Mouse (Mus musculus): ENCODE measurements around the gene Ucp2. TPM values are rescaled to one million over a fixed set of nuclear protein-coding genes. Genes with fewer than 3 reads are reported as not detected.

Gene Ucp2
- polyA plus RNA-seq, 1 experiment from 2014 or later = 78.6 TPM

DNA sequence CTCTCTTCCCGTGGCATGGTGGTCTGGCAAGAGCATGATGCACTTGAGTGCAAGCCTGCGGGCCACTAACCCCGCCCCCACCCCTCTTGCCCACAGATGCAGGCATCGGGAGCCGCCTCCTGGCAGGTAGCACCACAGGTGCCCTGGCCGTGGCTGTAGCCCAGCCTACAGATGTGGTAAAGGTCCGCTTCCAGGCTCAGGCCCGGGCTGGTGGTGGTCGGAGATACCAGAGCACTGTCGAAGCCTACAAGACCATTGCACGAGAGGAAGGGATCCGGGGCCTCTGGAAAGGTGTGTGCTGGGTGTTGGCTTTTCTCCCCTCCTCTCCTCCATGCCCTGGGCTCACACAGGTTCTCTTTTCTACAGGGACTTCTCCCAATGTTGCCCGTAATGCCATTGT lies 4.8 kb downstream of the Ucp2 start:
- Histone ChIP-seq H3K9ac (no peak overlapping the region), H3K4me2 (no peak overlapping the region), H3K27me3 (peaks cover 9% of the 10 kb centered on the region; the same call in 1 of the 2 replicates), H3K4me3 (no peak overlapping the region), H3K36me3 (peaks cover 8% of the 10 kb centered on the region), H3K4me1 (replicated peaks) (peaks cover 40% of the 10 kb centered on the region), H3K9me3 (no peaks in the 10 kb centered on the region), H3K27ac (no peak overlapping the region)
- no peak for ATAC-seq (ENCODE audit: low FRiP score)
- WGBS = 93% methylated on average over 13 of the region's 13 CpGs

- H3K4me1 ChIP-seq (replicated peaks) = peaks cover 26% of the 10 kb centered on the region
- H3K4me2 ChIP-seq = no peak overlapping the region
- H3K4me3 ChIP-seq = no peak overlapping the region
- no peak overlapping the region for H3K27ac ChIP-seq
- H3K27me3 ChIP-seq = no peaks in the 10 kb centered on the region
- H3K9ac ChIP-seq = no peak overlapping the region
- ATAC-seq (ENCODE audit: low FRiP score) = no peak
- H3K36me3 ChIP-seq = peaks cover 8% of the 10 kb centered on the region
- H3K9me3 ChIP-seq = no peaks in the 10 kb centered on the region
These were observed 6.3 kb downstream of the Ucp2 start for GRCm38 (mm10) chr7:100499465-100499864.

GRCm38 (mm10) chr7:100500276-100500977 lies 7.3 kb downstream of the Ucp2 start:
- no peaks in the 10 kb centered on the region for H3K9me3 ChIP-seq
- H3K4me3 ChIP-seq = no peak overlapping the region
- no peak overlapping the region for H3K4me2 ChIP-seq
- WGBS = 69% methylated on average over 16 of the region's 16 CpGs
- H3K9ac ChIP-seq = no peak overlapping the region
- H3K36me3 ChIP-seq = peaks cover 8% of the 10 kb centered on the region
- H3K4me1 ChIP-seq (replicated peaks) = peaks cover 16% of the 10 kb centered on the region
- H3K27ac ChIP-seq = no peak overlapping the region
- no peak for ATAC-seq (ENCODE audit: low FRiP score)
- H3K27me3 ChIP-seq = no peaks in the 10 kb centered on the region

- H3K36me3 ChIP-seq = peaks cover 8% of the 10 kb centered on the region
- H3K9me3 ChIP-seq = no peaks in the 10 kb centered on the region
- no peak overlapping the region for H3K9ac ChIP-seq
- H3K4me1 ChIP-seq (replicated peaks) = peaks cover 8% of the 10 kb centered on the region
- no peaks in the 10 kb centered on the region for H3K27me3 ChIP-seq
- no peak overlapping the region for H3K4me3 ChIP-seq
- no peak overlapping the region for H3K27ac ChIP-seq
- no peak overlapping the region for H3K4me2 ChIP-seq
- ATAC-seq (ENCODE audit: low FRiP score) = no peak
- WGBS = 69% methylated on average over 6 of the region's 6 CpGs
These were observed 8.1 kb downstream of the Ucp2 start for GRCm38 (mm10) chr7:100501027-100501843.

GRCm38 (mm10) chr7:100501844-100502373 lies 8.8 kb downstream of the Ucp2 start:
- H3K36me3 ChIP-seq = peaks cover 7% of the 10 kb centered on the region
- H3K9me3 ChIP-seq = no peaks in the 10 kb centered on the region
- H3K4me3 ChIP-seq = no peak overlapping the region
- no peak overlapping the region for H3K9ac ChIP-seq
- 74% methylated on average over 2 of the region's 2 CpGs for WGBS
- H3K4me2 ChIP-seq = no peak overlapping the region
- no peak overlapping the region for H3K27ac ChIP-seq
- no peak for ATAC-seq (ENCODE audit: low FRiP score)
- H3K27me3 ChIP-seq = no peaks in the 10 kb centered on the region
- H3K4me1 ChIP-seq (replicated peaks) = peaks cover 1% of the 10 kb centered on the region; the same call in 1 of the 2 replicates

GRCm38 (mm10) chr7:100502374-100502922 lies 9.3 kb downstream of the Ucp2 start:
- Histone ChIP-seq H3K4me2 (no peak overlapping the region), H3K9ac (no peak overlapping the region), H3K27me3 (no peaks in the 10 kb centered on the region), H3K4me1 (replicated peaks) (no peaks in the 10 kb centered on the region), H3K9me3 (no peaks in the 10 kb centered on the region), H3K27ac (no peak overlapping the region), H3K4me3 (no peak overlapping the region), H3K36me3 (peaks cover 4% of the 10 kb centered on the region; the same call in 1 of the 2 replicates)
- WGBS = 84% methylated on average over 7 of the region's 7 CpGs
- no peak for ATAC-seq (ENCODE audit: low FRiP score)

- no peaks in the 10 kb centered on the region for H3K27me3 ChIP-seq
- H3K4me3 ChIP-seq = no peak overlapping the region
- H3K27ac ChIP-seq = no peak overlapping the region
- H3K4me2 ChIP-seq = no peak overlapping the region
- H3K9ac ChIP-seq = no peak overlapping the region
- H3K36me3 ChIP-seq = peaks cover under 1% of the 10 kb centered on the region; the same call in 1 of the 2 replicates
- ATAC-seq (ENCODE audit: low FRiP score) = no peak
- no peaks in the 10 kb centered on the region for H3K9me3 ChIP-seq
- H3K4me1 ChIP-seq (replicated peaks) = no peaks in the 10 kb centered on the region
- 91% methylated on average over 5 of the region's 5 CpGs for WGBS
These were observed 9.9 kb downstream of the Ucp2 start for GRCm38 (mm10) chr7:100503076-100503475.

DNA sequence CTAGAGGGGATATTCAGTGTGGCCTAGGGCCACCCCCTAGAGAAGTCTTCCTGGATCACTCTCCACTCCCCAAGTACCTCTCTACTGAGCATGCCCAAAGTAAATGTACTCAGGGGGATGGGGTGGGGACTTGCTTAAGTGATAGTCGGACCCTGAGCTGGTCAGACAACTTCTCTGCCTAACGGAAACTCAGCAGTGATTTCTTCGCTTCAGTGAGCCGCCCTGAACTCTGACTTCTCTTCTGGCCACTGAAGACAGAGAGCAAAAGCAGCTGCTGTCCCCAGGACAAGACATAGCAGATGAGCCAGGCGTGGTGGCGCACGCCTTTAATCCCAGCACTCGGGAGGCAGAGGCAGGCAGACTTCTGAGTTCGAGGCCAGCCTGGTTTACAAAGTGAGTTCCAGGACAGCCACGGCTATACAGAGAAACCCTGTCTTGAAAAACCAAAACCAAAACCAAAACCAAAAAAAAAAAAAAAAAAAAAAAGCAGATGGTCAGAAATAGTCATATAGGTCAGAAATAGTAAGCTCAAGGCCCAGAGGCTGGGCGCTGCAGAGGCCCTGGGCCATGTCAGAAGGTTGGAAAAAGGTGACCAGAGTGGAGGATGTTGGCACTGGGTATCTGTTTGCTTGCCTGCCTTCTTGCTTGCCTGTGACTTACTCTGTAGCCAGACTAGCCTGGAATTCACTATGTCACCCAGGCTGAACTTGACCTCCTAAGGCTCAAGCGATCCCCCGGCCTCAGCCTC lies 11.8 kb downstream of the Ucp2 start:
- H3K9ac ChIP-seq = no peak overlapping the region
- H3K27me3 ChIP-seq = no peaks in the 10 kb centered on the region
- no peak overlapping the region for H3K4me2 ChIP-seq
- H3K36me3 ChIP-seq = no peaks in the 10 kb centered on the region
- no peak for ATAC-seq (ENCODE audit: low FRiP score)
- H3K4me1 ChIP-seq (replicated peaks) = no peaks in the 10 kb centered on the region
- H3K9me3 ChIP-seq = no peaks in the 10 kb centered on the region
- H3K4me3 ChIP-seq = no peak overlapping the region
- 85% methylated on average over 13 of the region's 13 CpGs for WGBS
- H3K27ac ChIP-seq = no peak overlapping the region

GRCm38 (mm10) chr7:100506494-100506893 lies 13.4 kb downstream of the Ucp2 start:
- H3K9me3 ChIP-seq = no peaks in the 10 kb centered on the region
- WGBS = 75% methylated on average over 4 of the region's 4 CpGs
- no peak overlapping the region for H3K27ac ChIP-seq
- H3K36me3 ChIP-seq = no peaks in the 10 kb centered on the region
- no peak overlapping the region for H3K9ac ChIP-seq
- H3K4me2 ChIP-seq = no peak overlapping the region
- no peak for ATAC-seq (ENCODE audit: low FRiP score)
- no peaks in the 10 kb centered on the region for H3K4me1 ChIP-seq (replicated peaks)
- no peak overlapping the region for H3K4me3 ChIP-seq
- no peaks in the 10 kb centered on the region for H3K27me3 ChIP-seq

DNA sequence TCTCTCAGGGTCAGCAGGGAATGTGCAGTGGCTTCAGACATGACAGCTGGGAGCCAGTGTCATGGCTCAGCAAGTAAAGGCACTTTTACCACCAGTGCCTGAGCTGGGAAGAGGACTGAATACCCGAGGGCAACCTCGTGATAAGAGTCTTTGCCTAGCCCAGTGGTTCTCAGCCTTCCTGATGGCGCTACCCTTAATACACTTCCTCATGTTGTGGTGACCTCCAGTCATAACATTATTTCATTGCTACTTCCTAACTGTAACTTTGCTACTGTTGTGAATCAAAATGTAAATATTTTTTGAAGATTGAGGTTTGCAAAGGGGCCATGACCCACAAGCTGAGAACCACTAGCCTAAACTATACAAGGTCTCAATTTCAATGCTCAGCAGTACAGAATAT lies 15.5 kb downstream of the Ucp2 start:
- ATAC-seq (ENCODE audit: low FRiP score) = no peak
- no peak overlapping the region for H3K4me3 ChIP-seq

GRCm38 (mm10) chr7:100511602-100512001 lies 18.5 kb downstream of the Ucp2 start:
- WGBS = 86% methylated on average over 8 of the region's 8 CpGs
- Histone ChIP-seq H3K36me3 (no peaks in the 10 kb centered on the region), H3K27ac (no peak overlapping the region), H3K27me3 (0 out of 2 replicates have a peak, but pooled peaks cover 4% of the 10 kb centered on the region), H3K9me3 (no peaks in the 10 kb centered on the region), H3K9ac (no peak overlapping the region), H3K4me2 (no peak overlapping the region), H3K4me3 (no peak overlapping the region), H3K4me1 (replicated peaks) (peaks cover 4% of the 10 kb centered on the region; the same call in 1 of the 2 replicates)
- ATAC-seq (ENCODE audit: low FRiP score) = no peak

More for the DNA sequence above, 15.5 kb downstream of the Ucp2 start:
- 0 out of 2 replicates have a peak, but pooled peaks cover 4% of the 10 kb centered on the region for H3K27me3 ChIP-seq
- no peak overlapping the region for H3K27ac ChIP-seq
- H3K4me2 ChIP-seq = no peak overlapping the region
- no peaks in the 10 kb centered on the region for H3K4me1 ChIP-seq (replicated peaks)
- WGBS = 85% methylated on average over 3 of the region's 3 CpGs
- no peaks in the 10 kb centered on the region for H3K36me3 ChIP-seq
- no peaks in the 10 kb centered on the region for H3K9me3 ChIP-seq
- no peak overlapping the region for H3K9ac ChIP-seq

DNA sequence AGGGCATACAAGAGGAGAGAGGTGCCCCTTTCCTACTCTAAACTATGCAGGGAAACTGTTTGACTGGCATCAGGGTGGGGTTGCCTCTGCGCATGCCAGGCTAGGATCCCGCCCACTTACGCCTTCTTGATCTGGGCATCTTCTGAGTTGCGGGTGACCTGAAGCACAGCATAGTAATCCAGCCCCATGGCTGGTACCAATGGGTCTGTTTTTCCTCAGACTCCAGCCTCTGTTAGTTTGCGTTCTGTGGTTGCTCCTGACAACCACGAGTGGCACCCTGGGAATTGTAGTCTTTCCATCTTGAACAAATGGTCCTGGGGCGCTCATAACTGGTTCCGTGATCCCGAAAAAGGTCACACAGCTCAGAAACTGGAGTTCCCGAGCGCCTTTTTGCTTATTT lies 21.4 kb downstream of the Ucp2 start, which contains the start of gene Dnajb13:
Gene Dnajb13 (minus strand): TSS at position 388 of the 400 bp plus-strand sequence.
- 45% methylated on average over 11 of the region's 11 CpGs for WGBS
- Histone ChIP-seq H3K36me3 (no peaks in the 10 kb centered on the region), H3K4me1 (replicated peaks) (peaks cover 4% of the 10 kb centered on the region; the same call in 1 of the 2 replicates), H3K9me3 (no peaks in the 10 kb centered on the region), H3K9ac (no peak within 1 kb of the TSS), H3K27me3 (0 out of 2 replicates have a peak, but pooled peaks cover 4% of the 10 kb centered on the region), H3K4me3 (no peak within 1 kb of the TSS), H3K27ac (no peak within 1 kb of the TSS), H3K4me2 (peak within 1 kb of the TSS; percentile 26)
- peak; percentile 68 for ATAC-seq (ENCODE audit: low FRiP score)

Data from hindbrain, embryonic 13.5 days (tissue).